Mouse (Mus musculus) splenic B cell, adult 2 months (primary cell): ENCODE measurements around the gene Rab2b.
A peak's percentile ranks its signal among the peaks of the same experiment; 100 is the strongest.
"Not testable (repeated sequence)": the region's sequence is repeated elsewhere in the genome, so short reads cannot be mapped to it uniquely, and the experiment has no call there.

ENCODE experiments used
- DNase-seq: peaks from one replicate; pipeline ENCODE4 v3.0.0-alpha.2; 2011; ENCODE audit warnings: low read depth, low spot score
- H3K27me3 ChIP-seq: 2 replicates; pipeline ENCODE4 v1.6.1; 2012; ENCODE audit warnings: mild to moderate bottlenecking, low read length, moderate library complexity, mixed read lengths; ENCODE audit not compliant: control insufficient read depth, poor library complexity, insufficient read depth, severe bottlenecking
- H3K36me3 ChIP-seq: 2 replicates; pipeline ENCODE4 v1.6.1; 2012; ENCODE audit warnings: mild to moderate bottlenecking, low read length, moderate library complexity, mixed read lengths; ENCODE audit not compliant: control insufficient read depth, poor library complexity, insufficient read depth, severe bottlenecking

The Rab2b gene

GRCm38 (mm10) chr14:52278932-52279746 is at the start of gene Rab2b, which contains the start of gene Tox4:
Rab2b (minus strand) TSS chr14:52279545.
Tox4 (plus strand) TSS chr14:52279146.
- Histone ChIP-seq H3K27me3 (no peaks in the 10 kb centered on the region), H3K36me3 (peaks cover 1% of the 10 kb centered on the region; the same call in 1 of the 2 replicates)
- peak; percentile 100 for DNase-seq

GRCm38 (mm10) chr14:52327910-52328812 is 48.8 kb upstream of the Rab2b start, which contains the start of gene Sall2:
Sall2 (minus strand) TSS chr14:52328762.
- no peaks in the 10 kb centered on the region for H3K36me3 ChIP-seq
- no peaks in the 10 kb centered on the region for H3K27me3 ChIP-seq
- DNase-seq, result no peak

GRCm38 (mm10) chr14:52327375-52327901 is 48.1 kb upstream of the Rab2b start:
- no peaks in the 10 kb centered on the region for H3K27me3 ChIP-seq
- no peak for DNase-seq
- no peaks in the 10 kb centered on the region for H3K36me3 ChIP-seq

GRCm38 (mm10) chr14:52325890-52326289 is 46.5 kb upstream of the Rab2b start:
- H3K36me3 ChIP-seq, result no peaks in the 10 kb centered on the region
- no peaks in the 10 kb centered on the region for H3K27me3 ChIP-seq
- DNase-seq, result no peak

GRCm38 (mm10) chr14:52319361-52319760 is 40.0 kb upstream of the Rab2b start:
- Histone ChIP-seq H3K36me3 (no peaks in the 10 kb centered on the region), H3K27me3 (peaks cover 3% of the 10 kb centered on the region)
- DNase-seq, result no peak

- peaks cover 3% of the 10 kb centered on the region for H3K27me3 ChIP-seq
- DNase-seq, result no peak
- H3K36me3 ChIP-seq, result no peaks in the 10 kb centered on the region
Observed at GRCm38 (mm10) chr14:52316441-52317225, 37.3 kb upstream of the Rab2b start.

- Histone ChIP-seq H3K36me3 (no peaks in the 10 kb centered on the region), H3K27me3 (peaks cover 3% of the 10 kb centered on the region)
- peak; percentile 32 for DNase-seq
Observed at GRCm38 (mm10) chr14:52315792-52316440, 36.6 kb upstream of the Rab2b start.

GRCm38 (mm10) chr14:52315283-52315780 is 36.0 kb upstream of the Rab2b start:
- DNase-seq, result no peak
- H3K36me3 ChIP-seq, result no peaks in the 10 kb centered on the region

GRCm38 (mm10) chr14:52314808-52315150 is 35.4 kb upstream of the Rab2b start:
- Histone ChIP-seq H3K36me3 (no peaks in the 10 kb centered on the region), H3K27me3 (peaks cover 3% of the 10 kb centered on the region)
- no peak for DNase-seq

More at GRCm38 (mm10) chr14:52315283-52315780, 36.0 kb upstream of the Rab2b start:
- H3K27me3 ChIP-seq, result peaks cover 3% of the 10 kb centered on the region

- DNase-seq, result no peak
- Histone ChIP-seq H3K27me3 (peaks cover 3% of the 10 kb centered on the region), H3K36me3 (no peaks in the 10 kb centered on the region)
Observed at GRCm38 (mm10) chr14:52313931-52314807, 34.8 kb upstream of the Rab2b start.

- H3K36me3 ChIP-seq, result no peaks in the 10 kb centered on the region
- peaks cover 3% of the 10 kb centered on the region for H3K27me3 ChIP-seq
- DNase-seq, result no peak
Observed at GRCm38 (mm10) chr14:52310906-52311305, 31.6 kb upstream of the Rab2b start.

- not testable (repeated sequence) for H3K27me3 ChIP-seq, H3K36me3 ChIP-seq, DNase-seq
Observed at GRCm38 (mm10) chr14:52310343-52310742, 31.0 kb upstream of the Rab2b start.

GRCm38 (mm10) chr14:52306100-52306499 is 26.8 kb upstream of the Rab2b start:
- Histone ChIP-seq H3K27me3 (no peaks in the 10 kb centered on the region), H3K36me3 (peaks cover 2% of the 10 kb centered on the region; the same call in 1 of the 2 replicates)
- DNase-seq, result no peak
